Mouse (Mus musculus) lung, postnatal 0 days (tissue): ENCODE results near the gene Slc25a13.

Experiments used
- CTCF ChIP-seq: IDR thresholded peaks from 2 replicates; pipeline ENCODE4 v1.5.1; 2016; ENCODE audit warnings: antibody characterized with exemption, mild to moderate bottlenecking
- EP300 ChIP-seq: IDR thresholded peaks from 2 replicates; pipeline ENCODE4 v1.6.1; 2016; ENCODE audit warnings: antibody characterized with exemption, mild to moderate bottlenecking, control low read depth

GRCm38 (mm10) chr6:6220574-6220973 is 3.6 kb upstream of the Slc25a13 start:
- TF ChIP-seq CTCF (no peak), EP300 (no peak)
